Mouse (Mus musculus) stomach, adult 2 months (tissue): ENCODE measurements around the gene Chd1. TPM values are rescaled to one million over a fixed set of nuclear protein-coding genes. Genes with fewer than 3 reads are reported as not detected.

ENCODE experiments used
- polyA plus RNA-seq: library from polyadenylated mRNA; depleted of rRNA; stranded (reverse); fragments of >200 nt; gene quantifications from 2 replicates; pipeline ENCODE4 v1.2.3, GENCODE M21; 2012; rRNA removed

Chd1 gene
- polyA plus RNA-seq, result 4.0 and 5.6 TPM in 2 replicates

GRCm38 (mm10) chr17:15704475-15705300 lies at the start of gene Chd1:
Gene Chd1 (plus strand): TSS chr17:15704967.

Other genes starting within 250 kb of the Chd1 start
- gene Psmb1, start 205.2 kb upstream of the Chd1 start, polyA plus RNA-seq, result 14.0 and 17.8 TPM in 2 replicates
- 8.4 and 9.5 TPM in 2 replicates for gene Tbp, start 205.1 kb upstream of the Chd1 start, polyA plus RNA-seq
- gene Pdcd2, start 177.7 kb upstream of the Chd1 start, polyA plus RNA-seq, result 18.2 and 44.2 TPM in 2 replicates
- gene Prdm9, start 140.6 kb upstream of the Chd1 start, polyA plus RNA-seq, result 1.7 and 4.0 TPM in 2 replicates
- 91.5 and 133 TPM in 2 replicates for gene Rgmb, start 126.1 kb downstream of the Chd1 start, polyA plus RNA-seq